Mouse (Mus musculus) thymus, postnatal 0 days (tissue): Measurements from ENCODE around the gene Asf1b. TPM values are rescaled to one million over a fixed set of nuclear protein-coding genes. Genes with fewer than 3 reads are reported as not detected.
A peak's percentile ranks its signal among the peaks of the same experiment; 100 is the strongest.
"Not testable (repeated sequence)": the region's sequence is repeated elsewhere in the genome, so short reads cannot be mapped to it uniquely, and the experiment has no call there.

ENCODE experiments used
- DNase-seq: peaks from one replicate; pipeline ENCODE4 v3.0.0-alpha.2; 2015; ENCODE audit warnings: low spot score
- polyA plus RNA-seq: library from polyadenylated mRNA; unstranded; fragments of >200 nt; fragmentation: Nextera tagmentation; extraction: Ambion mirVana; gene quantifications from 2 replicates; pipeline ENCODE4 v1.2.1, GENCODE M21; 2015

Asf1b gene
- polyA plus RNA-seq, 1 experiment from 2014 or later = 117 TPM

DNA sequence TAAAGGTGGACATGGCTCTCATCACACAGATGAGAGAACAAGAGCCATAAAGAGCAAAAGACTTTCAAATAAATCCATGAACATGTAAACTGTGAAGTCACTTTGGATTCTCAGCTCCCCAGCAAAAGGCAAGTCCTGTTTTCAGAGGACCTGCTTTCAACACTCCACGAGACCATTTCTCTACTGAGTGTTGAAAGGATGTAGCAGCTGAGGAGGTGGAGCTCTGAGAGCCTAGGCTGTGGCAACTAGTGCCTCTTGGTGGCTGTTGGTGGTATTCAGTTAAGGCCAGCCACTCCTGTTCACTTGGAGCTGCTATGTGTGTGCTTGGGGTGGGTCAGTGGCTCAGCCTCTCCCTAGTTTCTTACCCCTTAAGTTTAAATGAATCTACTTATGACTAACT, 1.5 kb downstream of the Asf1b start:
- peak; percentile 67 for DNase-seq

GRCm38 (mm10) chr8:83964015-83964765, 8.9 kb downstream of the Asf1b start:
- no peak for DNase-seq

DNA sequence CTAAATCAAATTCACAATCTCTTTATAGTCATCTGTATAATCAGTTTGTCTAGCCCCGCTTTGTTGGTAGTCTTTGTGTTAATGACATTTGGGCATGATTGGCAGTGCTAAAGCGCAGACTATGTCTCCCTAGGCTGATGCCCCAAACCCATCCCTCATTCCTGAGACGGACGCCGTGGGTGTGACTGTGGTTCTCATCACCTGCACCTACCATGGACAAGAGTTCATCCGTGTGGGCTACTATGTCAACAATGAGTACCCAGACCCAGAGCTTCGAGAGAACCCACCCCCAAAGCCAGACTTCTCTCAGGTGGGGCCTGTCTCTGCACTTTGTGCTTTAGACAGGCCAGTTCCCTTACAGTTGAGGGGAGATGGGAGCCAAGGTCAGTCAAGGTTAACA, 12.4 kb downstream of the Asf1b start:
- DNase-seq = no peak

DNA sequence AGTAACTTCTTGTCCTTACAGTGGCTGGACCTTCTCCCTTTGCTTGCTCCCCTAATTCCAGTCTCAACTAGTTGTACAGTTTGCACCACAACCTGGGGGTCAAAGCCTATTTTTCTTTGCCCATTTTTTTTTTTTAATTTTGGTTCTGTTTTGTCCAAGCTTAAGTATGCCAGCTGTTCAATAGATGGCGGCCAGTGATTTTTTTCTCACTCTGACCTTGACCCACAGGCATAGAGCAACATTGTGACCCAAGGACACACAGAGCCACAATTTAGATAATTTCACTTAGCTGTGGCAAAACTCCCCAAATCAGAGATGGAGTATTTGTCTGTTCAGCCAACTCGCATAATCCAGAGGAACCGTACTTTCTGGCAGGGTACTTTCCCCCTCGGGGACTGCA, 15.8 kb downstream of the Asf1b start:
- DNase-seq = no peak

- no peak for DNase-seq
These were observed 16.4 kb downstream of the Asf1b start for GRCm38 (mm10) chr8:83971661-83972060.

DNA sequence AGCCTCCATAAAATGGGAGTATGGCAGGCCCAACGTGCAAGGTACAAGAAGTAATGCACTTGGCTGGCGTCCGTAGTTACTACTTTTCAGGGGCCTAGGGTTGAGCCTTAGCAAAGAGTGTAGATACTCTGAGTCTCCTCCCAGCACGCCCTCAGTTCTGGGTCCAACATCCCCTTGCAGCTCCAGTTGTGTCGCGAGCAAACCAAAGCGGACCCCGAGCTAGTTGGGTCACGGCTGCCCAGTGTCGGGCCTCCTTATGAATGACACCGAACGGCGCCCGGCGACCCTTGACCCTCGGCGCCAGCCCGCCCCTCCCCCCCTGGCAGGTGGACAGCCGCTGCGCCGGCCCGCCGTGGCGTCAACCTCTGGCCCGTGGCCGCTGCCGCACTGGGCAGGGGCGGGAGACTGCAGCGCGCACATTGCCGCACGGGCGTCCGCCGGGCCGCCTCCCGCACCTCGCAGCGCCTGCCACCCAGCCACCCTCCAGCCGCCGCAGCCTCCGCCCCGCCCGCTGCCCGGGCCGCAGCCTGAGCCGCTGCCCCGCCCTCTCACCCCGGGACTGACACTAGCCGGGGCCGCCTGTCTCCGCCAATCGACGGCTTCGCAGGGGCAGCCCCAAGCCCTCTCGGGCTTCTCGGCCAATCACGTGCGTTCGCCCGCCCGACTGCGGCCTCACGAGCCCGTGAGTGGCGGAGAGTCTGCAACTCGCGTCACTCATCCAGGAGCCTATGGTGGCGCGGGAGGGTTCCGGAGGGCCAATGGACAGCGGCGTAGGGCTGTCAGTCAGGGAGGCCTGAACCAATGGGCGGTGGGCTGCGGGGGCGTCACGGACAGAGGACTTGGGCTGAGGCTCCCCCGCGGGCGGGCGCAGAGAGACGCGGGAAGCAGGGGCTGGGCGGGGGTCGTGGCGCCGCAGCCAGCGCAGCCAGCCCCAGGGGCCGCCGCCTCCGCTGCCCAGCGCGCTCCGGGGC, 17.1 kb downstream of the Asf1b start, which contains the start of gene Prkaca:
Prkaca (plus strand) TSS at position 844 of the 971 bp plus-strand sequence.
- DNase-seq = peak; percentile 99

- no peak for DNase-seq
These were observed 18.1 kb downstream of the Asf1b start for GRCm38 (mm10) chr8:83973161-83974031.

DNA sequence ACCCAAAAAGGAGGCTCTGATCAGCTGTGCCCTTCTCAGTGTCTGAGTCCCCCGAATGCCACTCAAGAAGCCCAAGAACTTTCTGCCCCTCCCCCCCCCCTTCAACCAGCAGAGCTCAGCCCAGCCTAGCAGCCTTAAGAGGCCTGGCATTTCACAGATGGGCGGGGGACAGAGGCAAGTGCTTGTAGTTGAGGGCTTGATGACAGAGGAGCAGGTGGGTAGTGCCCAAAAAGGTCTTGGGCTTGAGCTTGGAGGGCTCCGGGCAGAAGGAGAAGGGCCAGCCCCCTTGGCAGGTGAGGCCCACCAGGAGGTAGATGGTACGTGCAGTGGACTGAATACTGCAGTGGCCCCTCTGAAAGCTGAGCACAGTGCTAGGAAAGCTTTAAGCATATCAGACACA, 19.2 kb downstream of the Asf1b start:
- DNase-seq = no peak

DNA sequence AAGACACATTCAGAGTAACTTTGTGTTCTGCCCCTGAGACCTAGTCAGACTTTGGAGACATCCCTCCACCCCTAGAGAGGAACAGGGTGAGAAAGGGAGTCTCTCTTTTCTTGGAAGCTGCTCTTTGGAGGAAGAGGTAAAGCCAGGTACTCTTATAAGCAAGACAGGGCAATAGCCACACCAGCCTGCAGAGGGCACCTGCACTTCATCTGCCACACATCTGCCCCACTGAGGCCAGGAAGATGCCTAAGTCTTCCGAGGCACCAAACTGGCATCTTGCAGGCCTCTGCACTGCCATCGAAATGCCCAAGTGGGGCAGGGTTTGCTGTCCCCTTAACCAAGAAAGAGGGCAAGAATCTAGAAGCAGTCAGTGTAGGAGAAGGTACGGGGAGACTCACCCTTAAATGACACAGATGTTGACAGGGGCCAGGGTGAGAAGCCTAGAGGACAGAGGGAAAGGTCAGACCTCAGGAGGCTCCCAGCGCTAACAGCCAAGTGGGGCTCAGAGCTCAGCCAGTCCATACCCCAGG, 20.9 kb downstream of the Asf1b start:
- DNase-seq = peak; percentile 25

DNA sequence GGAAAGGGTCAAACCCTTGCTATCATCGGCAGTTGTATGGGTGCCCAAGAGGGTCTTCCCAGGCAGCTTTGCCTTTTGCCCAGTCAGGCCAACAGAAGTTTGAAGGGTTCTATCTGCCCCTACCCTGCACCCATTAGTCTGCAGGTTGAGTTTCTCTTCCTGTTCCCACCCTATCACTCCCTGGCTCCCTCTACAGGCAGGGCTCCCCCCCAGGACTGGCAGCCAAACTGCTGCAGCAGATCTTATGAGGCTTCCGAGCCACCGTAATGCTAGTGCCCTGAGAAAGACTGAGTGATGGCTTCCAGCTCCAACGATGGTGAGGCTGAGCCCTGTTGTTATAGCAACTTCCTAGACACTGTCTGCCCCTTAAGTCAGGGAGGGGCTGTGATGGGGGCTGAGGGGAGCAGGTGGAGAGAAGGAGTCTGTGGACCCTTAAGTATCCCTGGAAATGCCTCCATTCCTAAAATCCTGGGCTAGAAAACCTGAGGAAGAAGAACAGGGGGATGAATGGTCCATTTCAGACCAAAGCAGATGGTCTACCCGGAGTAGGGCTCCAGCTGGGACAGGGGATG, 21.6 kb downstream of the Asf1b start:
- DNase-seq = no peak

GRCm38 (mm10) chr8:83977646-83978045, 22.3 kb downstream of the Asf1b start:
- DNase-seq = no peak

DNA sequence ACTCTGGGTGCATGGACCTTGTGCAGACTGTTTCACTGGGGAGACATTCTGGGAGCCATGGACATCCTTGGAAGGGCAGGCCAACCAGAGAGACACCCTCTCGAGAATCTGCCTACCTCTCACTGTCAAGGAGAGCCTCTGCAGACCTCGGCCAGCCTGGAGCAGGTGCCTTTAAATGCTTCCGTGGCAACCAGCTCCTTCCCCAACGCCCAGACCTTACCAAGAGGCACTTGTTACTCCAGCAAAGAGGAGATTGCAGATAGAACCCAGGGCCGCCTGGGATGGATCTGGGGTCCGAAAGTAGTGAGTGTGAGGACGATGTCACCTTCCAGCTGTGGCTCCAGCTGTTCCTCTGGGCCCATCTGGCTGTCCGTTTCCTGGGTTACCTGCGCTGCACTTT, 22.9 kb downstream of the Asf1b start:
- DNase-seq = no peak

GRCm38 (mm10) chr8:83980250-83980649, 24.9 kb downstream of the Asf1b start:
- DNase-seq = no peak

DNA sequence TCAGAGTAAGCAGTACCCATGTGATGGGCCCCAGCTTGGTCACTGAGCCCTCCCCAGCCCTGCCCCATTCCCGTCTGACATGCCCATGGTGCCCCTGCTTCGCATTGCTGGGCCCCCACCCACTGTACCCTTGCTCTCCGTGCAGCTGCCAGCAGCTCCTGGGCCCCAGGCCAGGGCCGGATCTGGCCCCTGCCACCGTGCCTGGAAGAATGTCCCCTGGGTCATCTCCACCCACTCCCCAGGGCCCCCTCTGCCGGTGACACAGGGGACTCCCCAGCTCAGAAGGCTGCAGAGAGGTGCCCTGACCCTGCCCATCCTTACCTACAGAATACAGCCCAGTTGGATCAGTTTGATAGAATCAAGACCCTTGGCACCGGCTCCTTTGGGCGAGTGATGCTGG, 25.5 kb downstream of the Asf1b start:
- DNase-seq = no peak

DNA sequence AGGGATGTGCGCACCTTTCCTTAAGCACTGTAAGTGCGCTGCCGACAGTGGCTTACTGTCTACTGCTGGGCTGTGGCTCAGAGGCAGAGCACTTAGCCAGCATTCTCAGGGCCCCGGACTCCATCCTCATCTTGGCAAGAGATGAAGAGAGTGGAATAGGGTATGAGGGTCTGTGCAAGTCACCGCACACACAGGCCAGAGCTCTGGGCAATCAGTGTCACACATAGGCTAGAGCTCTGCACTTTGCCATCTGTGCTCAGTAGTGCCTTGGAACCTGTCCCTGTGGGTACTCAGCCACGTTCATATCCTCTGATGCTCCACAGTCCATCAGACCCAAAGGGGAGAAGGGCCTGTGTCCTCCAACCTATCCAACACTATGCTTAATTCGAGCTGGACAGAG, 26.2 kb downstream of the Asf1b start:
- DNase-seq = no peak

DNA sequence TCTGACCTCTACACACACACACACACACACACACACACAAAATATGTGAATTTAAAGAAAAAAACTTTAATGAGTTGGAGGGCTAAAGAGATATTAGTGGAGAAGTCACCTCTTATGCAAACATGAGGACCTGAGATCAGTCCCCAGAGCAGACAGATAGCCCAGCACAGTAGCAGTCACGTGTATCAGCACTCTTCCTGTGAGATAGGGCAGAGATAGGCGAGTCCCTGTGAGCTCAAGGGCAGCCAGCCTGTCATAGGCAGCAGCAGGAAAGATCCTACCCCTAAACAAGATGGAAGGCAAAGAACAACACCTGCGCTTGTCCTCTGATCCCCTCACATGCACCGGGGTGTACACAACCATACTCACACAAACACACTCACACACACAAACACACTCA, 27.1 kb downstream of the Asf1b start:
- DNase-seq = no peak

GRCm38 (mm10) chr8:83983222-83983621, 27.9 kb downstream of the Asf1b start:
- not testable (repeated sequence) for DNase-seq

DNA sequence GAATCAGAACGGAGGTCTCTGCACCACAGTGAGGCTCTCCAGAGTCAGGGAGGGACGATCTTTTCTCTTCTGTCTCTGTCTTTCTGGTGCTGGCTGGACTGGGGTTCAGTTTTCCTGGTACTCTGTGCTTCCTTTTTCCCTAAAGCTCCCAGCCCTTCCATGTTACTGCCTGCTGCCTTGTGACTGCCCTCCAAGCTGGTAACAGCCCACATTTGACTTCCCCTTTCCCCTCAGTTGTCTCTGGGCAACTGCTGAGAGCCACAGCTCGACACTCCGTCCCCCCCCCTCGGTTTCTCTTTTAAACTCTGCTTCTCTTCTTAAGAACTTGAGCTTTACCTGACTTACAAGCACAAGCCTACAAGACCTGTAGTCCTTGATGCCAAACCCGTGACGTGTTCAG, 33.9 kb downstream of the Asf1b start:
- no peak for DNase-seq

- DNase-seq = no peak
These were observed 34.9 kb downstream of the Asf1b start for GRCm38 (mm10) chr8:83990170-83990569.

GRCm38 (mm10) chr8:83992488-83992887, 37.2 kb downstream of the Asf1b start:
- DNase-seq = no peak

DNA sequence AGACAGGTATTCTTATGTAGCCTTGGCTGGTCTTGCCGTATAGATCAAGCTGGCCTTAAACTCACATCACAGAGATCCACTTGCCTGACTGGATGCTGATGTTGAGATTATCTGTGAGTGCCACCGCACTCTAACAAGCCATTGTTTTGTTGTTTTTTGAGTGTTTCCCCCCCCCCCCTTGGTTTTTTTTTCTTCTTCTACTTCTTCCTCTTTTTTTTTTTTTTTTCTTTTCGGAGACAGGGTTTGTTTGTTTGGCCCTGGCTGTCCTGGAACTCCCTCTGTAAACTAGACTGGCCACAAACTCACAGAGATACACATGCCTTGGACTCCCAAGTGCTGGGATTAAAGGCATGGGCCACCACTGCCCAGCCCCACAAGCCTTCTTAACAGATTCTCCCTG, 38.7 kb downstream of the Asf1b start:
- DNase-seq = no peak
